Comparison of ENCODE assay signal across 25 mouse cellular contexts in genomic region chr4:102398512-102398911, GRCm38 (mm10).
DNase-seq lines count a peak whose midpoint lies in the region; ATAC-seq and TF ChIP-seq lines count a peak whose summit lies in the region.
"Had no signal": no experiment of that assay in that cellular context is flagged by ENCODE, and none has a peak within 500 bp of the region (broad histone marks: within the 10 kb centered on the region; RNA-seq: fewer than 3 reads in every experiment).

No protein-coding gene starts in this region.

- H3K4me3 ChIP-seq in forebrain, postnatal 0 days (ENCODE audit: low read depth, low read length), result no peak overlapping the region
- no peak overlapping the region for H3K4me3 ChIP-seq in forebrain, embryonic 15.5 days
- no peak overlapping the region for H3K4me3 ChIP-seq in heart, embryonic 12.5 days
- no peak overlapping the region for H3K4me3 ChIP-seq in heart, postnatal 0 days (ENCODE audit: low read depth, low read length)
- H3K4me3 ChIP-seq: embryonic facial prominence, embryonic 15.5 days; hindbrain, embryonic 15.5 days; layer of hippocampus, adult 2 months; limb, embryonic 12.5 days had no signal

- DNase-seq in forebrain, postnatal 0 days, result peak; percentile 25
- no peak for DNase-seq in heart, postnatal 36 days
- peak; percentile 41 for DNase-seq in brain, embryonic 14.5 days (ENCODE audit: low read depth)
- DNase-seq in heart, postnatal 0 days (ENCODE audit: low spot score), result peak; percentile 81
- no peak for DNase-seq in ovary, postnatal 36 days (ENCODE audit: low spot score)
- DNase-seq: adrenal gland, postnatal 14 days; cerebellum, adult 11 months; cerebellum, adult 9-11 months; gastrocnemius, postnatal 10 days; kidney, adult 8-10 months; kidney, postnatal 25 days; layer of hippocampus, postnatal 36 days; lung, adult 18-20 months; lung, postnatal 4 days; midbrain, embryonic 14.5 days; right cerebral cortex, postnatal 14 days; spleen, adult 18-20 months had no signal

- WGBS in forebrain, postnatal 0 days, result 35% methylated on average over 1 of the region's 1 CpGs
- WGBS in forebrain, embryonic 15.5 days, result 45% methylated on average over 1 of the region's 1 CpGs
- 84% methylated on average over 1 of the region's 1 CpGs for WGBS in heart, embryonic 12.5 days
- 55% methylated on average over 1 of the region's 1 CpGs for WGBS in heart, postnatal 0 days

- H3K27ac ChIP-seq in forebrain, postnatal 0 days (ENCODE audit: low read depth, low read length), result peak overlapping the region; percentile 37; the same call in 1 of the 2 replicates
- no peak overlapping the region for H3K27ac ChIP-seq in forebrain, embryonic 15.5 days (replicated peaks)
- H3K27ac ChIP-seq in heart, embryonic 12.5 days (ENCODE audit: poor library complexity, severe bottlenecking), result peak overlapping the region; percentile 63
- peak overlapping the region; percentile 84 for H3K27ac ChIP-seq in heart, postnatal 0 days (ENCODE audit: low read depth)
- H3K27ac ChIP-seq: embryonic facial prominence, embryonic 15.5 days; hindbrain, embryonic 15.5 days; layer of hippocampus, adult 2 months; limb, embryonic 12.5 days had no signal

- no peak overlapping the region for H3K4me2 ChIP-seq in forebrain, postnatal 0 days (ENCODE audit: low read depth)
- no peak overlapping the region for H3K4me2 ChIP-seq in forebrain, embryonic 15.5 days (replicated peaks)
- H3K4me2 ChIP-seq in heart, embryonic 12.5 days, result no peak overlapping the region
- H3K4me2 ChIP-seq in heart, postnatal 0 days (ENCODE audit: low read depth, low read length), result no peak overlapping the region
- H3K4me2 ChIP-seq: embryonic facial prominence, embryonic 15.5 days; hindbrain, embryonic 15.5 days; limb, embryonic 12.5 days; liver, embryonic 11.5 days had no signal

- no peaks in the 10 kb centered on the region for H3K9me3 ChIP-seq in forebrain, postnatal 0 days (ENCODE audit: low read length)
- no peaks in the 10 kb centered on the region for H3K9me3 ChIP-seq in forebrain, embryonic 15.5 days
- H3K9me3 ChIP-seq in heart, embryonic 12.5 days (replicated peaks), result 0 out of 2 replicates have a peak, but pooled peaks cover 4% of the 10 kb centered on the region
- no peaks in the 10 kb centered on the region for H3K9me3 ChIP-seq in heart, postnatal 0 days (replicated peaks; ENCODE audit: control insufficient read depth, low read length)
- H3K9me3 ChIP-seq: embryonic facial prominence, embryonic 15.5 days; limb, embryonic 12.5 days had no signal

- intact Hi-C loops in heart, postnatal 36 days (cut with DNase I), result no loop called here

- TF ChIP-seq CTCF in forebrain, postnatal 0 days (IDR thresholded peaks at IDR 0.05; ENCODE audit: low read depth), result no peak
- TF ChIP-seq CTCF in brain, embryonic 14.5 days (IDR thresholded peaks at IDR 0.05; ENCODE audit: borderline replicate concordance, extremely low read depth, insufficient read depth, insufficient read length), result no peak
- no peak for TF ChIP-seq CTCF in heart, postnatal 0 days (IDR thresholded peaks at IDR 0.05; ENCODE audit: low read depth)

- ATAC-seq in forebrain, postnatal 0 days, result peak; percentile 25; the same call in 1 of the 2 replicates
- no peak for ATAC-seq in forebrain, embryonic 15.5 days (replicated peaks)
- no peak for ATAC-seq in heart, embryonic 12.5 days (ENCODE audit: insufficient number of reproducible peaks, low FRiP score)
- ATAC-seq in heart, postnatal 0 days (ENCODE audit: insufficient read depth, low read depth), result peak; percentile 75; the same call in 1 of the 2 replicates
- ATAC-seq: CD4-positive, CD25-positive, alpha-beta regulatory T cell, adult 4 months had no signal

- TF ChIP-seq POLR2A in brain, embryonic 14.5 days (IDR thresholded peaks at IDR 0.05; ENCODE audit: borderline replicate concordance, extremely low read depth, insufficient read depth, insufficient read length, poor library complexity, severe bottlenecking), result no peak

- no peaks in the 10 kb centered on the region for H3K4me1 ChIP-seq in forebrain, postnatal 0 days (ENCODE audit: insufficient read depth)
- H3K4me1 ChIP-seq in forebrain, embryonic 15.5 days, result peaks cover 6% of the 10 kb centered on the region
- H3K4me1 ChIP-seq in heart, embryonic 12.5 days (replicated peaks), result peaks cover 5% of the 10 kb centered on the region
- peaks cover 4% of the 10 kb centered on the region; the same call in 1 of the 2 replicates for H3K4me1 ChIP-seq in heart, postnatal 0 days (ENCODE audit: control insufficient read depth, insufficient read depth)
- H3K4me1 ChIP-seq: embryonic facial prominence, embryonic 15.5 days; limb, embryonic 12.5 days had no signal

- H3K36me3 ChIP-seq in forebrain, postnatal 0 days (ENCODE audit: insufficient read depth), result no peaks in the 10 kb centered on the region
- H3K36me3 ChIP-seq in forebrain, embryonic 15.5 days, result no peaks in the 10 kb centered on the region
- 0 out of 2 replicates have a peak, but pooled peaks cover 2% of the 10 kb centered on the region for H3K36me3 ChIP-seq in heart, embryonic 12.5 days
- H3K36me3 ChIP-seq in heart, postnatal 0 days (replicated peaks; ENCODE audit: control insufficient read depth, insufficient read depth, low read length), result no peaks in the 10 kb centered on the region
- H3K36me3 ChIP-seq: embryonic facial prominence, embryonic 15.5 days; hindbrain, embryonic 15.5 days; limb, embryonic 12.5 days had no signal

- no peak; the same call in 1 of the 2 replicates for TF ChIP-seq EP300 in heart, postnatal 0 days (IDR thresholded peaks at IDR 0.05; ENCODE audit: low read depth)

- H3K9ac ChIP-seq in forebrain, postnatal 0 days, result no peak overlapping the region
- H3K9ac ChIP-seq in forebrain, embryonic 15.5 days (replicated peaks), result no peak overlapping the region
- no peak overlapping the region for H3K9ac ChIP-seq in heart, embryonic 12.5 days
- no peak overlapping the region for H3K9ac ChIP-seq in heart, postnatal 0 days (replicated peaks; ENCODE audit: low read depth, low read length)
- H3K9ac ChIP-seq: embryonic facial prominence, embryonic 15.5 days; hindbrain, embryonic 15.5 days; limb, embryonic 12.5 days had no signal

- H3K27me3 ChIP-seq in forebrain, postnatal 0 days (ENCODE audit: insufficient read depth, low read length), result no peaks in the 10 kb centered on the region
- no peaks in the 10 kb centered on the region for H3K27me3 ChIP-seq in forebrain, embryonic 15.5 days
- no peaks in the 10 kb centered on the region for H3K27me3 ChIP-seq in heart, embryonic 12.5 days (replicated peaks)
- H3K27me3 ChIP-seq in heart, postnatal 0 days (ENCODE audit: control insufficient read depth, insufficient read depth, low read length), result no peaks in the 10 kb centered on the region
- H3K27me3 ChIP-seq: embryonic facial prominence, embryonic 15.5 days; hindbrain, embryonic 15.5 days; limb, embryonic 12.5 days had no signal

Comparison
In these comparisons a context has a peak if more than half of its experiments do, and no peak if none do; other contexts are left out.
1. ATAC-seq: peak in forebrain, postnatal 0 days (single experiment) and heart, postnatal 0 days (single experiment); none in forebrain, embryonic 15.5 days (single experiment) and heart, embryonic 12.5 days (single experiment).
2. DNase-seq: peak in forebrain, postnatal 0 days (single experiment), brain, embryonic 14.5 days (single experiment) and heart, postnatal 0 days (single experiment); none in heart, postnatal 36 days (0 of 2) and ovary, postnatal 36 days (single experiment).